Mouse (Mus musculus): ENCODE data around the gene Apoc2. TPM values are rescaled to one million over a fixed set of nuclear protein-coding genes. Genes with fewer than 3 reads are reported as not detected.

Gene Apoc2
- polyA plus RNA-seq, 1 experiment from 2014 or later, result 98.1 TPM

DNA sequence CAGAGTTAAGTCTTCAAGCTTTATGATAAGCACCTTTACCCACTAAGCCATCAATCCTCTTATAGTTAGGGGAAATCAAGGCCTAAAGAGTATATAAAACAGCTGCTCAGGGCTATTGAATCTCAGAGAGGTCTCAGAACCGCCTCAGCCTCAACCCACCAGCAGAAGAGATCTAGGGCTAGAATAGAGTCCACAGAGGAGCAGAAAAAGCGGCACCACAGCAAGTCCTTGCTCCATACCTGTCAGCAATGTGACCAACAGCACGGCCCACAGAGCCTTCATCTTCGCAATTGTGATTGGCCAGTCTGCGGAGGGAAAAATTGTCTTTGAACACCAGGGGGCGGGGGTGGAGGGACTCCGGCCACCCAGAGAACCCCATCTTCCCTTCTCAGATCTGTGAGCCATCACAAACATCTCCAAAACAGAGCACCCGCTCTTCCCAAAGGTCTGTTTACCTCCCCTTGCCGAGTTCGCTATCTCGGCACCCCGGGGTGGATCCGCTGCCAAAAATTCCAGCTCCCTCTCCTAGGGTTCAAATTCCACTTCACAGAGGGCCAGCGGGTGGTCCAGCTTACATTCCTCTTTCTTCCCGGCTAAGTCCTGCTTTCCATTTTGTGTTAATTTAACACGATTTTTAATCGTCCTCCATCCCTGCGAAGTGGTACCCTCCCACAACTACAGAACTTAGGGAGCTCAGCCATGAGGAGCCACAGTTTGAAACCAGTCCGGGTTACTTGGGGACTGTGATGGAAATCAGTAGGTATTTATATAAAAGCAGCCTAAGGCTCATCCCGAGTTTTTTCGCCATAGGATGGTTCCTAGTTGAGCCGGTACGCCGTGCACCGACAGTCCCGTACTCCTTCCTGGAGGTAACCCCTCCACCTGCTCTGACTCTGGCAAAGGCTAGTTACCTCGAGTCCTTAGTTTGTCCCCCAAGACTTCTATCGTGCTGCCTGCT is 20.5 kb upstream of the Apoc2 start:
- Histone ChIP-seq H3K27ac (peak overlapping the region; percentile 41; the same call in 1 of the 2 replicates), H3K27me3 (replicated peaks) (no peaks in the 10 kb centered on the region), H3K9me3 (no peaks in the 10 kb centered on the region), H3K4me2 (peak overlapping the region; percentile 65), H3K4me1 (peaks cover 43% of the 10 kb centered on the region), H3K36me3 (peaks cover 10% of the 10 kb centered on the region), H3K4me3 (replicated peaks) (peak overlapping the region; percentile 37), H3K9ac (0 out of 2 replicates have a peak overlapping the region, but pooled peaks have one; percentile 4)
- WGBS, result 3% methylated on average over 28 of the region's 28 CpGs
- no peak for ATAC-seq (ENCODE audit: insufficient read depth, low FRiP score, low read depth)

- no peak for ATAC-seq (ENCODE audit: insufficient read depth, low FRiP score, low read depth)
- Histone ChIP-seq H3K4me2 (no peak overlapping the region), H3K4me1 (peaks cover 48% of the 10 kb centered on the region), H3K9me3 (no peaks in the 10 kb centered on the region), H3K27ac (no peak overlapping the region), H3K27me3 (replicated peaks) (no peaks in the 10 kb centered on the region), H3K4me3 (replicated peaks) (no peak overlapping the region), H3K9ac (no peak overlapping the region), H3K36me3 (peaks cover 1% of the 10 kb centered on the region; the same call in 1 of the 2 replicates)
- 91% methylated on average over 34 of the region's 34 CpGs for WGBS
Observed at GRCm38 (mm10) chr7:19696336-19696873, 18.7 kb upstream of the Apoc2 start.

GRCm38 (mm10) chr7:19695881-19696280 is 18.1 kb upstream of the Apoc2 start:
- ATAC-seq (ENCODE audit: insufficient read depth, low FRiP score, low read depth), result no peak
- no peak overlapping the region for H3K9ac ChIP-seq
- no peak overlapping the region for H3K4me3 ChIP-seq (replicated peaks)
- peaks cover 45% of the 10 kb centered on the region for H3K4me1 ChIP-seq
- H3K27ac ChIP-seq, result no peak overlapping the region
- H3K4me2 ChIP-seq, result no peak overlapping the region
- H3K27me3 ChIP-seq (replicated peaks), result no peaks in the 10 kb centered on the region
- H3K36me3 ChIP-seq, result no peaks in the 10 kb centered on the region
- WGBS, result 76% methylated on average over 6 of the region's 6 CpGs
- H3K9me3 ChIP-seq, result no peaks in the 10 kb centered on the region

- 20% methylated on average over 8 of the region's 8 CpGs for WGBS
- Histone ChIP-seq H3K4me3 (replicated peaks) (no peak overlapping the region), H3K27me3 (replicated peaks) (no peaks in the 10 kb centered on the region), H3K9ac (no peak overlapping the region), H3K9me3 (no peaks in the 10 kb centered on the region), H3K4me1 (peaks cover 40% of the 10 kb centered on the region), H3K4me2 (no peak overlapping the region), H3K27ac (peak overlapping the region; percentile 54; the same call in 1 of the 2 replicates), H3K36me3 (no peaks in the 10 kb centered on the region)
- no peak for ATAC-seq (ENCODE audit: insufficient read depth, low FRiP score, low read depth)
Observed at GRCm38 (mm10) chr7:19695213-19695594, 17.5 kb upstream of the Apoc2 start.

- no peak for ATAC-seq (ENCODE audit: insufficient read depth, low FRiP score, low read depth)
- WGBS, result 72% methylated on average over 10 of the region's 10 CpGs
- Histone ChIP-seq H3K27me3 (replicated peaks) (no peaks in the 10 kb centered on the region), H3K36me3 (no peaks in the 10 kb centered on the region), H3K9ac (no peak overlapping the region), H3K4me1 (peaks cover 36% of the 10 kb centered on the region), H3K9me3 (no peaks in the 10 kb centered on the region), H3K27ac (peak overlapping the region; percentile 54; the same call in 1 of the 2 replicates), H3K4me2 (no peak overlapping the region), H3K4me3 (replicated peaks) (no peak overlapping the region)
Observed at GRCm38 (mm10) chr7:19694336-19695212, 16.8 kb upstream of the Apoc2 start.

DNA sequence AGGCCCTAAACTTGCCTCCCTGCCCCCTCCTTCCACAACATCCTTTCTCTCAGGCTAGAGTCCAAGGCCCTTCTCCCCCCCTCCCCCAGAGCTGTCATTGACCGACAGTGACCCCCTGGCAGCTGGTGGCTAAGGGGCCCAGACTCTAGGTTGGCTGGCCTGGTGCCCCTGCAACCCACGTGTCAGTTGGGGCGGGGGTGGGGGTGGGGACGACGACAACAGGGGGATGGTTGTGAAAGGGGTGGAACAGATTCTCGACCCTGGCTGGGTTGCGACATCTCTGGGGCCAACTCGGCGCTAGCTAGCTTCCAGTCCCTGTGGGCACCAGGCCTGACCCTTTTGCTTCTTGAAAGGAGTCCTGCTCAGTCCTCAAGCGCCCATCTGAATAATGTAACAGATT is 15.7 kb upstream of the Apoc2 start:
- ATAC-seq (ENCODE audit: insufficient read depth, low FRiP score, low read depth), result peak; percentile 23; the same call in 1 of the 2 replicates
- Histone ChIP-seq H3K36me3 (no peaks in the 10 kb centered on the region), H3K9ac (no peak overlapping the region), H3K27ac (peak overlapping the region; percentile 40), H3K4me3 (replicated peaks) (no peak overlapping the region), H3K9me3 (no peaks in the 10 kb centered on the region), H3K4me1 (peaks cover 25% of the 10 kb centered on the region), H3K27me3 (replicated peaks) (no peaks in the 10 kb centered on the region), H3K4me2 (no peak overlapping the region)
- WGBS, result 32% methylated on average over 10 of the region's 10 CpGs

- Histone ChIP-seq H3K4me1 (peaks cover 21% of the 10 kb centered on the region), H3K4me2 (peak within 1 kb of the TSS; percentile 29; the same call in 1 of the 2 replicates)
Observed at GRCm38 (mm10) chr7:19691873-19692865, 14.4 kb upstream of the Apoc2 start, which contains the start of gene Apoc1. TSS of gene Apoc1 (minus strand) at chr7:19692660.

GRCm38 (mm10) chr7:19691434-19691833 is 13.7 kb upstream of the Apoc2 start:
- no peaks in the 10 kb centered on the region for H3K36me3 ChIP-seq

More at GRCm38 (mm10) chr7:19691873-19692865, 14.4 kb upstream of the Apoc2 start, which contains the start of gene Apoc1:
- 51% methylated on average over 28 of the region's 28 CpGs for WGBS
- Histone ChIP-seq H3K36me3 (no peaks in the 10 kb centered on the region), H3K9me3 (no peaks in the 10 kb centered on the region), H3K27me3 (replicated peaks) (no peaks in the 10 kb centered on the region), H3K27ac (peak within 1 kb of the TSS; percentile 40; the same call in 1 of the 2 replicates), H3K4me3 (replicated peaks) (no peak within 1 kb of the TSS), H3K9ac (no peak within 1 kb of the TSS)
- no peak for ATAC-seq (ENCODE audit: insufficient read depth, low FRiP score, low read depth)

GRCm38 (mm10) chr7:19690845-19691244 is 13.1 kb upstream of the Apoc2 start:
- Histone ChIP-seq H3K4me2 (no peak overlapping the region), H3K4me3 (replicated peaks) (no peak overlapping the region), H3K27ac (no peak overlapping the region), H3K9ac (no peak overlapping the region), H3K9me3 (no peaks in the 10 kb centered on the region), H3K4me1 (peaks cover 21% of the 10 kb centered on the region), H3K27me3 (replicated peaks) (no peaks in the 10 kb centered on the region), H3K36me3 (no peaks in the 10 kb centered on the region)
- ATAC-seq (ENCODE audit: insufficient read depth, low FRiP score, low read depth), result no peak
- 86% methylated on average over 4 of the region's 4 CpGs for WGBS

More at GRCm38 (mm10) chr7:19691434-19691833, 13.7 kb upstream of the Apoc2 start:
- no peaks in the 10 kb centered on the region for H3K27me3 ChIP-seq (replicated peaks)
- H3K9ac ChIP-seq, result no peak overlapping the region
- peak overlapping the region; percentile 29; the same call in 1 of the 2 replicates for H3K4me2 ChIP-seq
- ATAC-seq (ENCODE audit: insufficient read depth, low FRiP score, low read depth), result no peak
- H3K4me1 ChIP-seq, result peaks cover 21% of the 10 kb centered on the region
- 76% methylated on average over 6 of the region's 6 CpGs for WGBS
- no peak overlapping the region for H3K4me3 ChIP-seq (replicated peaks)
- H3K9me3 ChIP-seq, result no peaks in the 10 kb centered on the region
- H3K27ac ChIP-seq, result no peak overlapping the region

GRCm38 (mm10) chr7:19688611-19689010 is 10.9 kb upstream of the Apoc2 start:
- Histone ChIP-seq H3K9ac (no peak overlapping the region), H3K27me3 (replicated peaks) (no peaks in the 10 kb centered on the region), H3K4me3 (replicated peaks) (no peak overlapping the region), H3K4me2 (no peak overlapping the region), H3K4me1 (peaks cover 13% of the 10 kb centered on the region), H3K9me3 (no peaks in the 10 kb centered on the region), H3K27ac (no peak overlapping the region), H3K36me3 (no peaks in the 10 kb centered on the region)
- 97% methylated on average over 2 of the region's 2 CpGs for WGBS
- ATAC-seq (ENCODE audit: insufficient read depth, low FRiP score, low read depth), result no peak
